Mouse (Mus musculus): ENCODE measurements at regions not wholly inside any gene's neighbourhood (a gene's known extent, or its start where the extent isn't known, plus 50 kb on each side); places are given as distances from the start of the nearest gene placed in this dataset.

DNA sequence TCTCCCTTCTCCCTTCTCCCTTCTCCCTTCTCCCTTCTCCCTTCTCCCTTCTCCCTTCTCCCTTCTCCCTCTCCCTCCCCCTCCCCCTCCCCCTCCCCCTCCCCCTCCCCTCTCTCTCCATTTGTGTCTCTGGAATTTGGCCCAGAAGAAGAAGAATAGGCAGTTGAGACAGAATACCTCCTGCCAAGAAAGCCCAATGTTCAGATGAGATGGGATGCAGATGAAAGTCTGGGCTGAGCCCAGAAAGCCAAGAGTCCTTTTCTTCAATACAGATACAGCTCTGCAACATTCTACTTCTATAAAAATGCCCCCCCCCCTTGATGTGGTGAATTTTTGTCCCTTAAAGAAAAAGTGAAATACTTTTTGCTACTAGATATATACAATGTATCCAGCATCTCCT lies 489.2 kb downstream of the Kcnj2 start:
- no peaks in the 10 kb centered on the region for H3K27me3 ChIP-seq
- no peak overlapping the region for H3K9ac ChIP-seq (replicated peaks)
- no peak for ATAC-seq (replicated peaks)
- no peaks in the 10 kb centered on the region for H3K9me3 ChIP-seq
- H3K4me1 ChIP-seq, result peaks cover 18% of the 10 kb centered on the region; the same call in 1 of the 2 replicates
- H3K4me2 ChIP-seq (replicated peaks), result no peak overlapping the region
- 0 out of 2 replicates have a peak overlapping the region, but pooled peaks have one; percentile 40 for H3K27ac ChIP-seq (replicated peaks)
- H3K36me3 ChIP-seq, result no peaks in the 10 kb centered on the region
- H3K4me3 ChIP-seq, result no peak overlapping the region

- H3K4me2 ChIP-seq (replicated peaks), result no peak overlapping the region
- 68% methylated on average over 6 of the region's 6 CpGs for WGBS
- no peak for ATAC-seq (replicated peaks)
These were observed 489.7 kb downstream of the Kcnj2 start for GRCm38 (mm10) chr11:111555615-111556014.

DNA sequence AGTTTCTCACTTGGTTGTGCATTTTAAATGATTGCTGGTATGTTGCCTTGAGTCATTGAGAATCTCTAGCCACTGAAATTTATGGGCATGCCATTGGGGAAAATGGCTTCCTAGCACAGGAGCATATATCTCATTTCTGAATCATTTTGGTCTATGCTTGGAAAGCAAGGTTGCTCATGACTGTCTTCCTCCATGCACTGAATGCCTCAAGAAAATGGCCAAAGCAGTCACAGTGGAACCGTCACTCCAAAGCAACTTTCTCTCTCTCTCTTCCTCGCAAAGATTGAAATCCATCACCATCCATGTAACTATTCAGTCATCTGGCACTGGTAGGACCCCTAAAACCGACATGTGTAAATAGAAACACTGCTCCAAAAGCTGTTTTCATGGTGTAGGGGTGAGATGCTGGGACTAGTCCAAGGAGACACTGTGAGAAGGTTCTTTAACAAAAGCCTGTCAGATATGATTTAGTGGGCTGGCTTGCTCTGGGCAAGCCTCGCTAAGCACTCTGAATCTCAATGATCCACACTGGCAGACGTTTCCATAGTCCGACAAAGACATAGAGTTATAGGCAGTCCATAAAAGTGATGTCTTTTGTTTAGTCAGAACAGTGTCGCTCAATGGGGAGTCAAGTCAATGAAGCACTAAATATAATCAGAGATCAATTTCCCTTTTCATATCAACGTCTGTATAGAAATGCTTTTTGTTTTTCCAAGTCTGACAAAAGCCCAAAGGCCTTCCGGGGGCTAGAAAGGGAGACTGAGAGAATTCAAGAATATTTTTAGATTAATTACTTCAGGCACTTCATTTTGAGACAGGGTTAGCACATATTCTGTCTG lies 492.6 kb downstream of the Kcnj2 start:
- Histone ChIP-seq H3K4me1 (peaks cover 18% of the 10 kb centered on the region; the same call in 1 of the 2 replicates), H3K27ac (replicated peaks) (no peak overlapping the region; the same call in 1 of the 2 replicates), H3K36me3 (no peaks in the 10 kb centered on the region), H3K27me3 (no peaks in the 10 kb centered on the region), H3K9me3 (no peaks in the 10 kb centered on the region), H3K9ac (replicated peaks) (no peak overlapping the region), H3K4me3 (no peak overlapping the region), H3K4me2 (replicated peaks) (no peak overlapping the region)
- 20% methylated on average over 9 of the region's 9 CpGs for WGBS
- ATAC-seq (replicated peaks), result peak; percentile 57; the same call in 1 of the 2 replicates

More at GRCm38 (mm10) chr11:111555615-111556014, 489.7 kb downstream of the Kcnj2 start:
- Histone ChIP-seq H3K36me3 (no peaks in the 10 kb centered on the region), H3K27me3 (no peaks in the 10 kb centered on the region), H3K9ac (replicated peaks) (no peak overlapping the region), H3K9me3 (no peaks in the 10 kb centered on the region), H3K4me1 (peaks cover 18% of the 10 kb centered on the region; the same call in 1 of the 2 replicates), H3K4me3 (no peak overlapping the region), H3K27ac (replicated peaks) (0 out of 2 replicates have a peak overlapping the region, but pooled peaks have one; percentile 40)

DNA sequence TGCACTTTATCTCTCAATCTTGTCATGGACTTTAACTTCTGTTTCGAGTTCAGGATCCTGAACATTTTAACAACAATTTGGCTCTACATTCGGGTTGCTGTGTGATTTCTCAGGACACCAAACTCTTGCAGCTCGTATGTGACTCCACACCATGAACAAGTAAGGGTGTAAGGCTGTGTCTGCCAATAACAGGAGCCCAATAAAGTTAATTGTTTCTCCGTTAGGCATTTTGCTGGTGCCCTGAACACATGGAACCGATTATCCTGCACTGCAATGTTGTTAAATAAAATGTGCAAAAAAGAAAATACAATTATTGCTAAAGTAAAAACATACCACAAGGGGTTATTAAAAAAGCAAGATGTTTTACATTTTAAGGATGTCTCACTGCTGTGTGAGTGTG lies 497.2 kb downstream of the Kcnj2 start:
- H3K4me3 ChIP-seq, result no peak overlapping the region
- H3K9me3 ChIP-seq, result no peaks in the 10 kb centered on the region
- peaks cover 7% of the 10 kb centered on the region; the same call in 1 of the 2 replicates for H3K4me1 ChIP-seq
- 79% methylated on average over 5 of the region's 5 CpGs for WGBS
- ATAC-seq (replicated peaks), result no peak
- H3K36me3 ChIP-seq, result no peaks in the 10 kb centered on the region
- H3K9ac ChIP-seq (replicated peaks), result no peak overlapping the region
- no peak overlapping the region for H3K4me2 ChIP-seq (replicated peaks)
- H3K27me3 ChIP-seq, result no peaks in the 10 kb centered on the region
- no peak overlapping the region for H3K27ac ChIP-seq (replicated peaks)

- no peak for ATAC-seq (replicated peaks)
- Histone ChIP-seq H3K4me3 (no peak overlapping the region), H3K9me3 (no peaks in the 10 kb centered on the region), H3K4me1 (no peaks in the 10 kb centered on the region), H3K27me3 (no peaks in the 10 kb centered on the region), H3K4me2 (replicated peaks) (no peak overlapping the region), H3K27ac (replicated peaks) (no peak overlapping the region), H3K9ac (replicated peaks) (no peak overlapping the region), H3K36me3 (no peaks in the 10 kb centered on the region)
- 74% methylated on average over 6 of the region's 6 CpGs for WGBS
These were observed 502.1 kb downstream of the Kcnj2 start for GRCm38 (mm10) chr11:111568041-111568440.

- no peak overlapping the region for H3K4me2 ChIP-seq (replicated peaks)
- no peak overlapping the region for H3K27ac ChIP-seq (replicated peaks)
- H3K9ac ChIP-seq (replicated peaks), result no peak overlapping the region
- H3K36me3 ChIP-seq, result no peaks in the 10 kb centered on the region
- H3K9me3 ChIP-seq, result 0 out of 2 replicates have a peak, but pooled peaks cover 3% of the 10 kb centered on the region
- no peak overlapping the region for H3K4me3 ChIP-seq
- H3K4me1 ChIP-seq, result no peaks in the 10 kb centered on the region
- no peaks in the 10 kb centered on the region for H3K27me3 ChIP-seq
- 85% methylated on average over 9 of the region's 9 CpGs for WGBS
- no peak for ATAC-seq (replicated peaks)
These were observed 502.9 kb downstream of the Kcnj2 start for GRCm38 (mm10) chr11:111568876-111569275.

GRCm38 (mm10) chr11:111577883-111578282 lies 511.9 kb downstream of the Kcnj2 start:
- ATAC-seq (replicated peaks), result no peak
- 4% methylated on average over 1 of the region's 1 CpGs for WGBS
- Histone ChIP-seq H3K9me3 (0 out of 2 replicates have a peak, but pooled peaks cover 3% of the 10 kb centered on the region), H3K4me1 (no peaks in the 10 kb centered on the region), H3K4me2 (replicated peaks) (no peak overlapping the region), H3K27me3 (no peaks in the 10 kb centered on the region), H3K36me3 (no peaks in the 10 kb centered on the region), H3K4me3 (no peak overlapping the region), H3K27ac (replicated peaks) (no peak overlapping the region), H3K9ac (replicated peaks) (no peak overlapping the region)

DNA sequence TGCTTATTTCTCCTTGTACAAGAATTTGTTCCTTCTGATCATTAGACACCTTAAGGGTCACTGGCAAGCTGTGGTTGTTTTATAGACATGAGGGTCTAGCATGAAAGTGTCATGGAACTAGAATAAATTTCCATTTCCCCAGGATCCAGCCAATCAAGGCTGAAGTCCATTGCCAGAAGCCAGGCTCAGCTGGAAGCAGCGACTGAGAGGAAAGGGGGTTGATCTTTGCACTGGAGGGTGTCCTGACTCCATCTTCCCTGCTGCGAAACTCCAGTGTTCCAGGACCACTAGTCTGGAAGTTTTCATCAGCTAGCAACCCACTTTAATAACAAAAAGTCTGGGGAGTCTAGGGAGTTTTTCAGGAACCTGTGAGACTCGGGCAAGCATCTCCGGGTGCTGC lies 517.0 kb downstream of the Kcnj2 start:
- no peaks in the 10 kb centered on the region for H3K9me3 ChIP-seq
- no peaks in the 10 kb centered on the region for H3K27me3 ChIP-seq
- 89% methylated on average over 4 of the region's 4 CpGs for WGBS
- no peak overlapping the region for H3K9ac ChIP-seq (replicated peaks)
- H3K27ac ChIP-seq (replicated peaks), result no peak overlapping the region
- H3K4me2 ChIP-seq (replicated peaks), result no peak overlapping the region
- no peak overlapping the region for H3K4me3 ChIP-seq
- ATAC-seq (replicated peaks), result no peak
- no peaks in the 10 kb centered on the region for H3K36me3 ChIP-seq
- H3K4me1 ChIP-seq, result no peaks in the 10 kb centered on the region

GRCm38 (mm10) chr11:111583606-111584005 lies 517.6 kb downstream of the Kcnj2 start:
- Histone ChIP-seq H3K36me3 (no peaks in the 10 kb centered on the region), H3K27ac (replicated peaks) (no peak overlapping the region), H3K4me3 (no peak overlapping the region), H3K9me3 (no peaks in the 10 kb centered on the region), H3K27me3 (no peaks in the 10 kb centered on the region), H3K9ac (replicated peaks) (no peak overlapping the region), H3K4me2 (replicated peaks) (no peak overlapping the region), H3K4me1 (no peaks in the 10 kb centered on the region)
- ATAC-seq (replicated peaks), result no peak
- WGBS, result 86% methylated on average over 13 of the region's 13 CpGs

DNA sequence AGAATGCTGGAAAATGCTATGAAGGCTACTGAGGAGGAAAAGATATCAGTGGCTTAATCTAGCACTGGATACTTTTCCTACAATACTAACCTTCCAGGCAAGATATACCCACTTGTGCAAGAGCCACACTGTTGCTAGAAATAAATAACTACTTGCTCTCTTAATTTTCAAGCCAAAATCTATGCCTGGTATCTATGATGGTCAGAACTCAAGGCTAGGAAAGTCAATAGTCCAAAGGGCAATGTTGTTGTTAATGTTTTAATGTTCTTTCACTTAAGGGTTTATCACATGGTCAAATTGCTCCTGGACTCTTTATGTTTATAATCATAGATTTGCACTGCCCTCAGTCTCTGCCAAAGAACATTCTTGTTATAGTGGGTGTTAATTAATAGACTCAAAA lies 533.5 kb downstream of the Kcnj2 start:
- H3K4me2 ChIP-seq (replicated peaks), result no peak overlapping the region
- H3K4me1 ChIP-seq, result no peaks in the 10 kb centered on the region
- no peaks in the 10 kb centered on the region for H3K36me3 ChIP-seq
- H3K9ac ChIP-seq (replicated peaks), result no peak overlapping the region
- no peak overlapping the region for H3K4me3 ChIP-seq
- no peak overlapping the region for H3K27ac ChIP-seq (replicated peaks)
- no peaks in the 10 kb centered on the region for H3K27me3 ChIP-seq
- no peaks in the 10 kb centered on the region for H3K9me3 ChIP-seq
- ATAC-seq (replicated peaks), result no peak

DNA sequence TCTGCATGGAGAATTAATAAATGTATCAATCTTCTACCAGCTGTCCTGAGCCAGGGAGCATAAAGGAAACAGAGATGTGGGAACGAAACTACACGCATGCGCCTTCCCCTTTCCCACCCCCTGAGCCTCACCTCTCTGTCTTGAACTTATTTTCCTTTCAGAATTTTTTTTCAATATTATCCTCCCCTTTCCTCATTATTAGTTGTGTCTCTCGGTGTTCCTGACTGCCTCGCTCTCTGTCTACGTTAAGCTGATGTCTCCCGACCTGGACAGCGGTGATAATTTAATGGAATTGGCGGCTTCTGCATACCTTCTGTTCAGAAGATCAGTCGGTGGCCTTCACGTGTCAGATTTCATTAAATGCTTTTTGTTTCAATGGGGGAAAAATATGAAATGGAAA lies 539.2 kb downstream of the Kcnj2 start:
- Histone ChIP-seq H3K9ac (replicated peaks) (no peak overlapping the region), H3K4me1 (no peaks in the 10 kb centered on the region)
- 85% methylated on average over 11 of the region's 11 CpGs for WGBS

DNA sequence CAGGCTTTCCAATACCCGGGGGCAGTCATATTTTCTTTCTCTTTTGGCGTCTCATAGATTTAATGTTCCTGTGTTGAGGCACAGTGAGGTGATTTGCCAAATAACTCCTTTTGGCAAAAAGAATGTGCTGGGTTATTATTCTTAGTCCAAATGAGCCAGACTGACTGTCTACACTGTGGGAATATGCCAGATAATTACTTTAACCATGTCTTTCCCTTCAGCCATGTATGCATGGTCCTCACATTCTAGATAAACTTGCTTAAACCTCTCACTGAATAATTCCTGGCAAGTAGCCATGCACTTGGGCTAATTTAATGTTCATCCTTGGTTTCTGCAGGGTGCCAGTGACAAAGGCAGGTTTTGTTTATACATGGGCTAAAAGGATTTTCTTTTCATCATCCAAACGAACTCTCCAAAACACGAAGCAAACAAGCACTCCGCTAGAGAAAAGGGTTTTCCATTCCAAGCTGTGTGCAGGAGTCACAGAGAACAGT lies 544.6 kb downstream of the Kcnj2 start:
- H3K27me3 ChIP-seq, result no peaks in the 10 kb centered on the region
- 25% methylated on average over 5 of the region's 5 CpGs for WGBS
- H3K9ac ChIP-seq (replicated peaks), result no peak overlapping the region
- H3K4me2 ChIP-seq (replicated peaks), result no peak overlapping the region
- no peaks in the 10 kb centered on the region for H3K36me3 ChIP-seq
- H3K4me3 ChIP-seq, result no peak overlapping the region
- ATAC-seq (replicated peaks), result no peak
- H3K9me3 ChIP-seq, result no peaks in the 10 kb centered on the region
- H3K27ac ChIP-seq (replicated peaks), result no peak overlapping the region
- peaks cover 9% of the 10 kb centered on the region for H3K4me1 ChIP-seq

More for the DNA sequence above, 539.2 kb downstream of the Kcnj2 start:
- Histone ChIP-seq H3K4me2 (replicated peaks) (no peak overlapping the region), H3K36me3 (no peaks in the 10 kb centered on the region), H3K27ac (replicated peaks) (no peak overlapping the region), H3K4me3 (no peak overlapping the region), H3K27me3 (no peaks in the 10 kb centered on the region), H3K9me3 (no peaks in the 10 kb centered on the region)
- ATAC-seq (replicated peaks), result no peak
